Mouse (Mus musculus) NIH3T3 (cell line): Measurements from ENCODE around the gene Tbc1d30.

Experiments
- DNase-seq: peaks from one replicate; pipeline ENCODE4 v3.0.0-alpha.2; 2012; ENCODE audit warnings: low read depth

The Tbc1d30 gene

DNA sequence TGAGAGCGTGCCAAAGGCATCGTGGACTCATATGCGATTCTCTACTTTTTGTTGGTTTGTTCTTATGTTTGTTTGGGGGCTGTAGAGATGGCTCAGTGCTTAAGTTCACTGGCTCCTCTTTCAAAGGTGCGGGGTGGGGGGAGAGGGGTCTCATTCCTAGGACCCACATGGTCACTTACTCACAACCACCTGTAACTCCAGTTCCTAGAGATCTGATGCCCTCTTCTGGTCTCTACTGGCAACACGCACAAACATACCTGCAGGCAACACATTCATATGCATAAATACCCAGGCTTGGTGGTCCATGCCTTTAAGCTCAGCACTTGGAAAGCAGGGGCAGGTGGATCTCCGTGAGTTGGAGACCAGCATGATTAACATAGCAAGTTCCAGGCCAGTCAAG lies 125.4 kb downstream of the Tbc1d30 start:
- DNase-seq, result peak; percentile 18

GRCm38 (mm10) chr10:121222881-121223280 lies 128.2 kb downstream of the Tbc1d30 start:
- no peak for DNase-seq

DNA sequence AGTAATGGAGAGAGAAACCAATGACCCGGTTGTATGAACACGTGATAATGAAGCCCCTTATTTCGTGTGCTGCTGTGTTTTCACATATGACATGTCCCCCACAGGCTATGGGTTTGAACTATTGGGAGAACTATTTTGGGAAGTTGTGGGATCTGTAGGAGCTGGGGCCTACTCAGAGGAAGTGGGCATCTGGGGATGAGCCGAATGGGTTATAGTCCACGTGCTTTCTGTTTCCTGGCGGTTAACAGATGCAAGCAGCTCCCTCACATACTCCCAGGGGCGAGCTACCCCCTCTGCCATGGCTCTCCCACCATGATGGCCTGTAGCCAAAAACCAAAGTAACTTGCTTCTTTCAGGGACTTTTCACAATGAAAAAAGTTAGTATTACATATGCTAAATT lies 132.5 kb downstream of the Tbc1d30 start:
- no peak for DNase-seq

GRCm38 (mm10) chr10:121216804-121217203 lies 134.3 kb downstream of the Tbc1d30 start:
- no peak for DNase-seq
